In the genomic region with DNA sequence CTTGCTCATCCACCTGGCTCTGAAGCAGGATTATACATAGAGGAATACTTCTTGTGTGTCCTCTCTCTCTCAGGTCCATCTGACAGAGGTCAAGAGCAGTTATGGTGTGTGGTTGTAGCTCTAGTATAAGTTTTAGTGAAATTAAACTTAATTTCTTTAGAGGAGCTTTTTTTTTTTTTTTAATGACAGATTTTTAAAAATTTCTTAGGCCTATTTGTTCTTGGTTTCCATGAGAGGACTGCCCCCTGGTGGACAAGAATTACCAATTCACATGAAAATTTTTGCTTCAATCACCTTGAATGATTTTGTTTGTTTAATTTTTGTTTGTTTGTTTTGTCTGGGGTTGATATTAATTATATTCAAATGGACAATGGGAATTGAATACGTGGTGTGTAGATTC, we compare ENCODE assay signal across 10 mouse cellular contexts. TPM values are rescaled to one million over a fixed set of nuclear protein-coding genes. Genes with fewer than 3 reads are reported as not detected.
DNase-seq lines count a peak whose midpoint lies in the region; TF ChIP-seq lines count a peak whose summit lies in the region.
"Had no signal": no experiment of that assay in that cellular context is flagged by ENCODE, and none has a peak within 500 bp of the region (broad histone marks: within the 10 kb centered on the region; RNA-seq: fewer than 3 reads in every experiment).

No protein-coding gene starts in this region.

- H3K27ac ChIP-seq in left cerebral cortex, adult 2 months: no peak overlapping the region
- H3K27ac ChIP-seq in cerebellum, adult 2 months (ENCODE audit: insufficient read depth, low read length): no peak overlapping the region
- H3K27ac ChIP-seq: limb, embryonic 12.5 days had no signal

- H3K27me3 ChIP-seq in cerebellum, adult 2 months (ENCODE audit: control insufficient read depth, insufficient read depth, low read length): peaks cover 5% of the 10 kb centered on the region; the same call in 1 of the 2 replicates

- 11% methylated on average over 1 of the region's 1 CpGs for WGBS in cerebellum, adult 2 months

- peak; percentile 59 for DNase-seq in embryo, embryonic 11 days
- DNase-seq in embryo, embryonic 9.5 days (ENCODE audit: extremely low spot score): no peak
- no peak for DNase-seq in left cerebral cortex, adult 2 months (ENCODE audit: extremely low spot score in 1 of 2, low spot score in 2 of 2)
- DNase-seq in left cerebral cortex, adult 11 months (ENCODE audit: low spot score): no peak
- peak; percentile 53 to 59 for DNase-seq in B cell, adult 2 months
- DNase-seq in brain, embryonic 14.5 days (ENCODE audit: low read depth): peak; percentile 78
- DNase-seq in cerebellum, adult 2 months: no peak
- no peak for DNase-seq in left cerebral cortex, adult 8-10 months (ENCODE audit: low spot score in 2 of 2)
- DNase-seq: kidney, postnatal 14 days had no signal

- no peak overlapping the region for H3K4me3 ChIP-seq in left cerebral cortex, adult 2 months
- H3K4me3 ChIP-seq in cerebellum, adult 2 months (replicated peaks; ENCODE audit: insufficient read depth, low read depth, low read length): no peak overlapping the region
- H3K4me3 ChIP-seq: limb, embryonic 12.5 days had no signal

- intact Hi-C loops in left cerebral cortex, adult 2 months (cut with DNase I): loop anchor here (1.0 to 2.0 kb wide), 2 partner anchors 190 to 542 kb away; no protein-coding TSS in a partner anchor

- no peaks in the 10 kb centered on the region for H3K4me1 ChIP-seq in cerebellum, adult 2 months (ENCODE audit: control insufficient read depth, insufficient read depth, low read length)
- H3K4me1 ChIP-seq: limb, embryonic 12.5 days had no signal

- no peak for TF ChIP-seq POLR2A in brain, embryonic 14.5 days (IDR thresholded peaks at IDR 0.05; ENCODE audit: borderline replicate concordance, extremely low read depth, insufficient read depth, insufficient read length, poor library complexity, severe bottlenecking)
- TF ChIP-seq POLR2A in cerebellum, adult 2 months (IDR thresholded peaks at IDR 0.05; ENCODE audit: borderline replicate concordance, insufficient read depth, low read length): no peak

- TF ChIP-seq CTCF in left cerebral cortex, adult 2 months (IDR thresholded peaks at IDR 0.05): peak; percentile 79
- 0 out of 2 replicates have a peak, but pooled peaks have one; percentile 15 for TF ChIP-seq CTCF in brain, embryonic 14.5 days (IDR thresholded peaks at IDR 0.05; ENCODE audit: borderline replicate concordance, extremely low read depth, insufficient read depth, insufficient read length)
- TF ChIP-seq CTCF in cerebellum, adult 2 months (IDR thresholded peaks at IDR 0.05; ENCODE audit: borderline replicate concordance, insufficient read depth, low read depth, low read length): no peak

RNA-seq across cellular contexts. Expression of a gene that starts 22.1 kb away (rescaled TPM):
- 10 to 100 TPM; 90.2 to 92.8 TPM for total RNA-seq in left cerebral cortex, adult 2 months (2021)
- 64.7 and 90.7 TPM in 2 replicates for polyA plus RNA-seq in brain, embryonic 14.5 days (2012; rRNA removed)
- polyA plus RNA-seq in cerebellum, adult 2 months (2012; rRNA removed): 61.1 and 64.2 TPM in 2 replicates
- total RNA-seq in left cerebral cortex, adult 8-10 months (2022): 10 to 100 TPM; 75.7 to 84.2 (median 81.7) TPM

Comparison
In these comparisons a context has a peak if more than half of its experiments do, and no peak if none do; other contexts are left out.
1. DNase-seq: peak in embryo, embryonic 11 days (single experiment), B cell, adult 2 months (2 of 2) and brain, embryonic 14.5 days (single experiment); none in embryo, embryonic 9.5 days (single experiment), left cerebral cortex, adult 2 months (0 of 2), left cerebral cortex, adult 11 months (single experiment), cerebellum, adult 2 months (0 of 2) and left cerebral cortex, adult 8-10 months (0 of 2).